Mouse (Mus musculus): ENCODE measurements around the gene Ubqln1. TPM values are rescaled to one million over a fixed set of nuclear protein-coding genes. Genes with fewer than 3 reads are reported as not detected.

Ubqln1 gene
- total RNA-seq, 2 experiments from 2014 or later, result 51.4 to 53.2 TPM

Other genes with a start within 250 kb of the Ubqln1 start
- gene Klhl3, start 102.1 kb downstream of the Ubqln1 start, total RNA-seq (2021), result 1 to 10 TPM; 3.7 to 4.1 TPM
- 10 to 100 TPM; 87.3 to 92.4 TPM for gene Hnrnpa0, start 87.1 kb downstream of the Ubqln1 start, total RNA-seq (2021)
- 10 to 100 TPM; 18.3 to 22.4 TPM for gene Idnk, start 58.0 kb downstream of the Ubqln1 start, total RNA-seq (2021)
- 10 to 100 TPM; 19.7 to 20.8 TPM for gene Gkap1, start 60.0 kb upstream of the Ubqln1 start, total RNA-seq (2021)
- under 1 TPM; 0.10 to 0.24 TPM for gene Kif27, start 143.5 kb upstream of the Ubqln1 start, total RNA-seq (2021)
- 10 to 100 TPM; 12.7 to 13.7 TPM for gene 2210016F16Rik, start 169.6 kb upstream of the Ubqln1 start, total RNA-seq (2021)
- gene Rmi1, start 186.6 kb upstream of the Ubqln1 start, total RNA-seq (2021), result 1 to 10 TPM; 9.5 to 9.6 TPM
- gene Hnrnpk, start 187.7 kb upstream of the Ubqln1 start, total RNA-seq (2021), result 100 to 1,000 TPM; 547 to 571 TPM

All from heart, postnatal 14 days (tissue).